Mouse (Mus musculus) CH12.LX (cell line): ENCODE data around the gene Hist1h2an. TPM values are rescaled to one million over a fixed set of nuclear protein-coding genes. Genes with fewer than 3 reads are reported as not detected.
A peak's percentile ranks its signal among the peaks of the same experiment; 100 is the strongest.
"Not testable (repeated sequence)": the region's sequence is repeated elsewhere in the genome, so short reads cannot be mapped to it uniquely, and the experiment has no call there.

Experiments
- DNase-seq: peaks from one replicate; pipeline ENCODE4 v3.0.0-alpha.2; 2013; ENCODE audit errors: extremely low read depth
- H3K27ac ChIP-seq: 2 replicates; pipeline ENCODE4 v1.5.1; 2012; ENCODE audit warnings: low read depth, mild to moderate bottlenecking, control low read depth, moderate library complexity; ENCODE audit not compliant: insufficient read depth
- H3K27me3 ChIP-seq: replicated peaks from 2 replicates; pipeline ENCODE3; 2012; ENCODE audit warnings: inconsistent platforms
- H3K36me3 ChIP-seq, 2 experiments: replicated peaks in 1 of 2; 2 replicates each; pipeline versions ENCODE3 to v1.6.1; 2012; ENCODE audit warnings: inconsistent platforms in 1 of 2, low read length in 1 of 2, mild to moderate bottlenecking in 1 of 2, mixed read lengths in 1 of 2, moderate library complexity in 1 of 2; ENCODE audit not compliant: control insufficient read depth in 1 of 2, insufficient read depth in 1 of 2
- H3K4me1 ChIP-seq, 2 experiments: 2 replicates each; pipeline ENCODE4 v1.6.1; 2012; ENCODE audit warnings: inconsistent platforms in 1 of 2, moderate library complexity in 1 of 2; ENCODE audit not compliant: insufficient read depth in 2 of 2, control insufficient read depth in 1 of 2
- H3K4me2 ChIP-seq: 2 replicates; pipeline ENCODE4 v1.6.1; 2012; ENCODE audit warnings: low read depth, mild to moderate bottlenecking, control low read depth; ENCODE audit not compliant: poor library complexity, insufficient read depth, severe bottlenecking
- H3K4me3 ChIP-seq, 3 experiments: fragments of 150-350 bp in 1 of 3; sonication (generic) in 1 of 3; replicated peaks in 1 of 3; 2 replicates each; pipeline versions ENCODE3 to v1.5.1; 2011 to 2012; ENCODE audit warnings: low read depth in 2 of 3, low read length in 2 of 3, mild to moderate bottlenecking in 2 of 3, moderate library complexity in 2 of 3, control low read depth in 1 of 3, improper control_type of control experiment in 1 of 3, inconsistent platforms in 1 of 3, mixed read lengths in 1 of 3; ENCODE audit not compliant: poor library complexity in 1 of 3
- H3K79me2 ChIP-seq: replicated peaks from 2 replicates; pipeline ENCODE4 v1.6.1; 2012; ENCODE audit warnings: mild to moderate bottlenecking, moderate library complexity; ENCODE audit not compliant: control insufficient read depth, poor library complexity, insufficient read depth, severe bottlenecking; ENCODE audit errors: extremely low read depth
- H3K9ac ChIP-seq: 2 replicates; pipeline ENCODE4 v1.6.1; 2012; ENCODE audit warnings: low read depth, mild to moderate bottlenecking, control low read depth, moderate library complexity; ENCODE audit not compliant: insufficient read depth
- H3K9me3 ChIP-seq: replicated peaks from 2 replicates; pipeline ENCODE3; 2012; ENCODE audit warnings: low read length, inconsistent platforms, mixed read lengths
- BHLHE40 ChIP-seq: IDR thresholded peaks from 2 replicates; pipeline ENCODE4 v1.6.1; 2011; ENCODE audit warnings: mild to moderate bottlenecking, low read depth, low read length, improper control_type of control experiment
- CHD1 ChIP-seq: IDR thresholded peaks from 2 replicates; pipeline ENCODE4 v1.6.1; 2012; ENCODE audit warnings: low read depth, low read length, improper control_type of control experiment, inconsistent platforms
- CHD2 ChIP-seq: IDR thresholded peaks from 2 replicates; pipeline ENCODE4 v1.6.1; 2011; ENCODE audit warnings: low read length, improper control_type of control experiment
- E2F4 ChIP-seq: IDR thresholded peaks from 2 replicates; pipeline ENCODE4 v1.6.1; 2011; ENCODE audit warnings: low read depth, low read length, improper control_type of control experiment; ENCODE audit not compliant: insufficient replicate concordance
- ELF1 ChIP-seq: IDR thresholded peaks from 2 replicates; pipeline ENCODE4 v1.6.1; 2014; ENCODE audit warnings: low read depth, mild to moderate bottlenecking, inconsistent platforms, low read length, improper control_type of control experiment
- GABPA ChIP-seq: IDR thresholded peaks from 2 replicates; pipeline ENCODE4 v1.6.1; 2012; ENCODE audit warnings: low read depth, low read length, improper control_type of control experiment, inconsistent platforms; ENCODE audit not compliant: insufficient replicate concordance
- HCFC1 ChIP-seq: IDR thresholded peaks from 2 replicates; pipeline ENCODE4 v1.6.1; 2012; ENCODE audit warnings: low read depth, mild to moderate bottlenecking, inconsistent platforms, low read length, improper control_type of control experiment
- IRF4 ChIP-seq: IDR thresholded peaks from 2 replicates; pipeline ENCODE4 v1.6.1; 2014; ENCODE audit warnings: low read depth, mild to moderate bottlenecking, inconsistent platforms, low read length, improper control_type of control experiment
- KAT2A ChIP-seq: IDR thresholded peaks from 2 replicates; pipeline ENCODE4 v1.6.1; 2012; ENCODE audit warnings: low read length, improper control_type of control experiment, inconsistent platforms; ENCODE audit not compliant: insufficient replicate concordance
- MAFK ChIP-seq: IDR thresholded peaks from 2 replicates; pipeline ENCODE4 v1.6.1; 2011; ENCODE audit warnings: low read length, improper control_type of control experiment; ENCODE audit not compliant: insufficient replicate concordance
- MAZ ChIP-seq: IDR thresholded peaks from 2 replicates; pipeline ENCODE4 v1.6.1; 2012; ENCODE audit warnings: low read depth, mild to moderate bottlenecking, inconsistent platforms, low read length, improper control_type of control experiment, moderate library complexity
- MEF2A ChIP-seq: IDR thresholded peaks from 2 replicates; pipeline ENCODE4 v1.6.1; 2014; ENCODE audit warnings: low read depth, mild to moderate bottlenecking, inconsistent platforms, low read length, improper control_type of control experiment, borderline replicate concordance
- MXI1 ChIP-seq: IDR thresholded peaks from 2 replicates; pipeline ENCODE4 v1.6.1; 2011; ENCODE audit warnings: mild to moderate bottlenecking, low read depth, low read length, improper control_type of control experiment
- NELFE ChIP-seq: IDR thresholded peaks from 2 replicates; pipeline ENCODE4 v1.6.1; 2011; ENCODE audit warnings: low read depth, low read length, improper control_type of control experiment
- PAX5 ChIP-seq: IDR thresholded peaks from 2 replicates; pipeline ENCODE4 v1.6.1; 2012; ENCODE audit warnings: low read length, inconsistent platforms, mixed read lengths
- POLR2A ChIP-seq: IDR thresholded peaks from 2 replicates; pipeline ENCODE4 v1.6.1; 2011; ENCODE audit warnings: low read depth, mild to moderate bottlenecking, improper control_type of control experiment, low read length
- RCOR1 ChIP-seq: conservative IDR thresholded peaks from 2 replicates; pipeline ENCODE4 v1.6.1; 2012; ENCODE audit warnings: low read depth, mild to moderate bottlenecking, inconsistent platforms, low read length, improper control_type of control experiment
- SIN3A ChIP-seq: IDR thresholded peaks from 2 replicates; pipeline ENCODE4 v1.6.1; 2012; ENCODE audit warnings: low read length, improper control_type of control experiment, inconsistent platforms
- SMC3 ChIP-seq: IDR thresholded peaks from 2 replicates; pipeline ENCODE4 v1.6.1; 2011; ENCODE audit warnings: low read depth, low read length, improper control_type of control experiment
- TBP ChIP-seq: conservative IDR thresholded peaks from 2 replicates; pipeline ENCODE4 v1.6.1; 2011; ENCODE audit warnings: low read depth, low read length, improper control_type of control experiment
- TCF12 ChIP-seq: IDR thresholded peaks from 2 replicates; pipeline ENCODE4 v1.6.1; 2014; ENCODE audit warnings: low read depth, mild to moderate bottlenecking, inconsistent platforms, low read length, improper control_type of control experiment
- UBTF ChIP-seq: IDR thresholded peaks from 2 replicates; pipeline ENCODE4 v1.6.1; 2012; ENCODE audit warnings: low read depth, mild to moderate bottlenecking, inconsistent platforms, low read length, improper control_type of control experiment, moderate library complexity
- USF1 ChIP-seq: IDR thresholded peaks from 2 replicates; pipeline ENCODE4 v1.6.1; 2014; ENCODE audit warnings: low read depth, mild to moderate bottlenecking, inconsistent platforms, low read length, improper control_type of control experiment
- USF2 ChIP-seq: conservative IDR thresholded peaks from 2 replicates; pipeline ENCODE4 v1.6.1; 2011; ENCODE audit warnings: low read depth, low read length, improper control_type of control experiment
- ZMIZ1 ChIP-seq: IDR thresholded peaks from 2 replicates; pipeline ENCODE4 v1.6.1; 2012; ENCODE audit warnings: low read depth, mild to moderate bottlenecking, inconsistent platforms, low read length, improper control_type of control experiment
- dilution Hi-C: fragments of 300-500 bp; cut with MboI; formaldehyde crosslinking; loops from 2 replicates; pipeline ENCODE4 v1.14.3; 2020; ENCODE audit warnings: low sequenced_read_pairs; ENCODE audit not compliant: extremely low pct_unique_long_range_greater_than_20kb, extremely low pct_ligation_motif_present
- in situ Hi-C: fragments of 300-500 bp; cut with MboI; formaldehyde crosslinking; loops from 3 replicates; pipeline ENCODE4 v1.14.3; 2019; ENCODE audit warnings: low sequenced_read_pairs, low pct_ligation_motif_present, low pct_unique_long_range_greater_than_20kb, mixed read lengths
- polyA plus RNA-seq: library from polyadenylated mRNA; unstranded; fragments of >175 nt; gene quantifications from 2 replicates; pipeline ENCODE4 v1.2.1, GENCODE M21; 2012; ENCODE audit warnings: low read depth; ENCODE audit not compliant: insufficient read length
- total RNA-seq, 2 experiments: library from RNA; depleted of rRNA; stranded (reverse); fragments of 300-350 nt in 1 of 2; fragments of >200 nt in 1 of 2; gene quantifications; 2 replicates each; pipeline ENCODE4 v1.2.3; 2012 to 2014

The Hist1h2an gene
- total and polyA plus RNA-seq, 3 experiments, result 4.7 to 792 (median 7.1) TPM

DNA sequence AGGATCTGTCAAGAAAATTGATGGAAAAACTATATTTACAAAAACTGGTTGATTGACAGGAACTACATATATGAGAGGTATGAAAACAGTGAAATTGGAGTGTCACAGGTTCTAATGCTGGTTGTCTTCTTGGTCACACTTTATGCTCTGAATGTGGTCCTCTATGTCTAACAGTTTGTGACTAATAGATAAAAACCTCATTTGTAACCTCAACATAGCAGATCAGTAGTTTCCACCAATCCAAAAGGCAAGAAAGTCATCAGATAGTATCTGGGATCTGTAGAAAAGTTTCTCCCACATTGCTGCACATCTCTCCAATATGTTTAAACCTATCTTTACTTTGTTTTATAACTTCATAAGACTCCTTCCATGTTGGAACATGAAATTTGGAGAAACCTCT lies 35.6 kb downstream of the Hist1h2an start:
- no peaks in the 10 kb centered on the region for H3K36me3 ChIP-seq
- dilution Hi-C loops, result no loop called here
- H3K9me3 ChIP-seq, result no peaks in the 10 kb centered on the region
- peak; percentile 33 for DNase-seq
- in situ Hi-C loops, result no loop called here
- no peaks in the 10 kb centered on the region for H3K27me3 ChIP-seq
- no peaks in the 10 kb centered on the region for H3K79me2 ChIP-seq
- H3K27ac ChIP-seq, result peak overlapping the region; percentile 85; the same call in 1 of the 2 replicates
- peaks cover 0 to 26% of the 10 kb centered on the region in 2 experiments; a peak in 2 of 4 replicates for H3K4me1 ChIP-seq
- 0 out of 2 replicates have a peak overlapping the region, but pooled peaks have one; percentile 82 for H3K4me2 ChIP-seq
- TF ChIP-seq SIN3A (no peak), CHD1 (no peak), ZMIZ1 (no peak), PAX5 (no peak), USF2 (no peak), SMC3 (no peak), USF1 (no peak), GABPA (no peak), IRF4 (no peak)
- peak overlapping the region; percentile 92 for H3K9ac ChIP-seq
- no peak overlapping the region for H3K4me3 ChIP-seq

DNA sequence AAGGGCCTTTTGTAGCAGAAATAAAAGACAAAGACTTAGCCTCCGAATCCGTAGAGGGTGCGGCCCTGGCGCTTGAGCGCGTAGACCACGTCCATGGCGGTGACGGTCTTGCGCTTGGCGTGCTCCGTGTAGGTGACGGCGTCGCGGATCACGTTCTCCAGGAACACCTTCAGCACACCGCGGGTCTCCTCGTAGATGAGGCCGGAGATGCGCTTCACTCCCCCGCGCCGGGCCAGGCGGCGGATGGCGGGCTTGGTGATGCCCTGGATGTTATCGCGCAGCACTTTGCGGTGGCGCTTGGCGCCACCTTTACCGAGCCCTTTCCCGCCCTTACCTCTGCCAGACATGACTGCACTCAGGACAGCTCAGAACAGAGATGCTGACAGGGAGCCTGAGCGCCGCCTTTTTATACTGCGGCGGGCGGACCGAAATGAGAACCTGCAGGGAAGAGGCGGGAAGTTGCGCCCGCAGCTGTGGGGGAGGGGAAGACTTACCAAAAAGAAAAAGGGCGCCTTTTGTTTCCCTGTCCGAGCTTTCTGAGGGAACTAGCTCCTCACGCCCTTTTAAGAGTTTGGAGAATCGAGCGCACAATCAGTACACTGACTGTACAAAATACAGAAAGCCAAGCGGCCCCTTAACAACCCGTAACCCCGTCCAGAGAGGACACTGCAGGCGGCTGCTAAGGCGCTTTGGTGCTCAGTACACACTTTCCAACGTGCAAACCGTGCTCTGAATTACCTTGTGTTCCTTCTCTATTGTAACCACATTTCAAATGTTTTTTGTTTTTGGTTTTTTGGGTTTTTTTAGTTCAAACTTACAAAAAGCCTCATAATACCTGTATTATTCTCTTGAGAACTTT lies 36.6 kb downstream of the Hist1h2an start, which contains the start of gene Hist1h4k:
Hist1h4k (minus strand) TSS at position 347 of the 859 bp plus-strand sequence.
- H3K4me1 ChIP-seq, result peaks cover 0 to 19% of the 10 kb centered on the region in 2 experiments; a peak in 2 of 4 replicates

More for the DNA sequence above, 36.6 kb downstream of the Hist1h2an start, which contains the start of gene Hist1h4k:
- TF ChIP-seq BHLHE40 (peak; percentile 55), TBP (peak; percentile 95), MXI1 (peak; percentile 84), KAT2A (0 out of 2 replicates have a peak, but pooled peaks have one; percentile 64), RCOR1 (peak; percentile 97), ZMIZ1 (peak; percentile 100), MAZ (0 out of 2 replicates have a peak, but pooled peaks have one; percentile 64), E2F4 (peak; percentile 91), NELFE (peak; percentile 99), HCFC1 (peak; percentile 82), TCF12 (peak; percentile 92), MAFK (peak; percentile 41; the same call in 1 of the 2 replicates), UBTF (peak; percentile 97), POLR2A (peak; percentile 96), CHD2 (peak; percentile 82), SIN3A (peak; percentile 96), CHD1 (peak; percentile 86), IRF4 (peak; percentile 64), MEF2A (peak; percentile 67), ELF1 (peak; percentile 46; the same call in 1 of the 2 replicates)
- H3K4me2 ChIP-seq, result peak within 1 kb of the TSS; percentile 96
- H3K9ac ChIP-seq, result peak within 1 kb of the TSS; percentile 92
- peak; percentile 93 for DNase-seq
- H3K79me2 ChIP-seq, dilution Hi-C loops, H3K36me3 ChIP-seq, H3K9me3 ChIP-seq, H3K27me3 ChIP-seq, in situ Hi-C loops: not testable (repeated sequence)
- peak within 1 kb of the TSS; percentile 93 for H3K27ac ChIP-seq
- peak within 1 kb of the TSS; percentile 53 to 69 (median 55) for H3K4me3 ChIP-seq
